Mouse (Mus musculus) hindlimb bud, embryonic 11.5 days (tissue): ENCODE measurements at regions not wholly inside any gene's neighbourhood (a gene's known extent, or its start where the extent isn't known, plus 50 kb on each side); places are given as distances from the start of the nearest gene placed in this dataset.

Experiments
- DNase-seq: peaks from one replicate; pipeline ENCODE4 v3.0.0-alpha.2; 2012; ENCODE audit warnings: low read depth, low spot score; ENCODE audit errors: extremely low spot score

DNA sequence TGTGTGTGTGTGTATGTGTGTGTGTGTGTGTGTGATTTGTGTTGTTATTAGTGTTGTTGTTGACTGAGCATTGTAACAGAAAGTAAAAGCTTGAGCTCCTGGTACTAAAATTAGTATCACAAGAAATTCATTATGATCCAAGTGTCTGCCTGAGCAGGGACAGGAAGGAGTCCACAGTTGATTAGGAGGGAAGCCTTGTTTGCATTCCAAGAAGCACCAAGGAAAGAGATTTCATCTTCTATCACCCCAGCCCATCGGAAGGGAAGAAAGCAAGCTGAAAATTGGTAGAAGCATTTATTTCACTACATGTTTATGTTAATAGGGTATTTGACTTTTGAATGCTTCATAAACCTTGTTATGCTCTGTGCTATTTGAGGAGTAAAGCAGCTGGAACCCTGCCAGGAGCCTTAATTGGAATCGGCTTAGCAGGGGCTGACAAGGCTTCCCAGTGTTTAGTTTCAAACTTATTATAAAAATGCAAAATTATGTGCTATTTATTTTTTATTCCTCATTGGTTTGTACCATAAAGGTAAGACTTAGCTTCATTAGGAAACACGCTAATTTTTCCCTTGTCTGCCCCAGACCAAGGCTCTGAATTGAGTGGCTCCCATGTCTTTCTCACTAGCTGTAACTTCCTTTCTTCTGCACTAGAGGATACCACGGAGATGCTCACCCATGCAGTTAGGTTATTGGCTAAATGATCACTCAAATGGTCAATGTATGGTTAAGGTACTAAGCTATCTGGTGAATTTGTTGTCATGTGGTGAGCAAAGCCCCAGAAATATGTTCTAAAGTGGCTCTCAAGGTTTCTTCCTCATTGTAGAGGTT lies 318.6 kb downstream of the Serpinb8 start:
- DNase-seq: no peak

DNA sequence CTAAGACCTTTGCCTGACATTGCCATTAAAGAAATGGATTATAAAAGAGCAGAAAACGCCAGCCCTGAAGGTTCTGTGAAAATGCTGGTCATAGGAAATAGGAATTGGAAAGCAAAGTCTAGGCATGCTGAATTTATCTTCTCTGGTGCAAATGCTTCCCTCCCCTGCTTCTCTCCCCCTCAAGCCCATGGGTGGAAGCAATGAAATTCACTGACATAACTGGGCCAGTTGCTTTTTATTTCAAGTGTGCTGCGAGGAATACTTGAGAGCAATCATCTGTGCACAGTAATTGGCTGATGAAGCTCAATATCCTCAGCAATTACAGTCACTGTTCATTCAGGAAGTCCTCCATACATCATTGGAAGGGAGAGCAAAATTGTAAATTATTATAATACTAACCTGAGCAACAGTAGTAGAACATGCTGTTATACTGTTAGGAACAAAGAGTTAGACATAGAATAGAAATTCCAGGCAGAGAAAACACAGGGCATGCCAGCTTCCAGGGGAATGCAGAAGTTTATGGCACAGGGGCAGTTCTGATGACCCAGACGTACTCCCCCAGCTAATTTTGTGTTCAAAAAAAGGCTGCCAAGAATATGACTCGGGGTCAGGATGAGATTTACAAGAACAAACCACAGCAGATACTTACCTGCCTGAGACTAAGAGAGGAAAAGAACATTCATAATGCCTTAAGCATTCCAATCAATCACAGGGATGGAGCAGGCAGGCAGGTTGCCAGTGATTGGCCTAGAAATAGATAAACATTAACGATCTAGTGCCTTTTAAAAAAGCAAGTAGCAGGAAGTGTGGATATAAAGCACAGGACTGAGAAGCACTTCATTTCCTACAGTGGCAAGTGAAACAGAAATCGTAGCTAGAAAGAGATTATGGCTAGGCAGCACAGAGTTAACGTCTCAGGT lies 325.1 kb downstream of the Serpinb8 start:
- DNase-seq: no peak

GRCm38 (mm10) chr1:107917037-107917436 lies 327.2 kb downstream of the Serpinb8 start:
- DNase-seq: no peak

DNA sequence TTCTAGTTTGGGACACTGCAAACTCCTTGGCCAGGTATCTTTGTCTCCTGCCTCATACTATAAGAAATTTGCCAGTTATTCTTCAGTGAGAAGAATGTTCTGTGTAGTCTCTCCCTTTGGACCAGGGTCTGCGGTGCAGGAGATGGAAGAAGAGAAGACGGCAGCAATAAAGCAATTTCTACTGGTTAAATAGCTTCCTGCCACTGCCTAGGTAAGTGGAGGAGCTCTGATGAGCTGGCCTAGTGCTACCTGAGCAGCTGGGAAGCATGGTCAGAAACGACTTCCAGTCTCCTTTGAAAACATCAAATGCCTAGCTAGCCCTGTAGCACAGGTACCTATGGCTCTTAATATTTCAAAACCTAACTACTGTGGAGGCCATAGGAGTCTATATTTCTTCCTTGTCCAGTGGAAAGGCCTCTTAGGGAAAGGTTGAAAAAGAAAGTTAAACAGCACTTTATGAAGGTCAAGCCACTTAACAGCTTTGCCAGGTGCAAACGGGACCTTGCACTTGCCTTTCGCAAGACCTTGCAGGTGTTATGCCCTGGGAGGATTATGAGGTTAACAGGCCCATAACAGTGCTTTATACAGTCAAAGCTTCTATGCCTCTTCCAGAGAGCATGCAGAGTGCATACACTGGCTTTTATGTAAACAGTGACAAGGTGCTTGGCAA lies 351.9 kb downstream of the Serpinb8 start:
- DNase-seq: no peak

- no peak for DNase-seq
Observed at GRCm38 (mm10) chr1:107946204-107946939, 356.6 kb downstream of the Serpinb8 start.

DNA sequence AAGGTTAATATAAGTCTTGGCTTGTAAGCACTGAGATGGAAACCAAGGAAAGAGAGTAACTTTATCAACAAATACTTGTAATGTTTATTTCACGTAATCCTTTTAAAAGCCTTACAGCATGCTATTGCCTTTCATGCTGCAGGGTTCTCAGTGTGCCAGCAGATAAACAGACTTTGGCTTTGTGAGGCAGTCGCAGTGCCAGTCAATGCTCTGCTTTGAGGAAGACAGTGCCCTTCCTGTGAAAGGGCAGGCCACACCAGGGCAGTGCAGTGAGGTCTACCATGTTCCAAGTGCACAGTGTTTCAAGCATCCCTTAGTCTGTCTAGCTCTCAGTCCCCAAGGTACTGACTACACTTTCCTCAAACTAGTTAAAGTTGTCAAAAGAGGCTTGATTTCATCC lies 360.6 kb downstream of the Serpinb8 start:
- no peak for DNase-seq

DNA sequence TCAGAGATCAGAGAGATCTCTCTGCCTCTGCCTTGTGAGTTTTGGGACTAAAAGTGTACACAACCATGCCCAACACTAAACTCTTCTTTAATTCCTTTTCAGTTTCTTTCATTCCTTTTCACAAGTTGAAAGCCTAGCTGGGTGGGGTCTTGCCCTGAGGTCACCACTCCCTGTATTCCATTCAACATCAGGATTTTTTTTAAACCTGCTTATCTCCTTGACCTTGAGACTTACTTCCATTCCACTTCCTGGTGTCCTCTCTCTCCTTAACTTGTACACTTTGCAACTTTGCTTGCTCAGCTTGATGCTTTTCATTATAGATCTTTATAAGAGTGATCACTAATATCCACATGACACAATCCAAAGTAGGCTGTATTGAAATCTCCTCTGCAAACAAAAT lies 371.2 kb downstream of the Serpinb8 start:
- no peak for DNase-seq

GRCm38 (mm10) chr1:107975626-107976335 lies 386.0 kb downstream of the Serpinb8 start:
- DNase-seq: no peak

GRCm38 (mm10) chr1:107977686-107978085 lies 387.9 kb downstream of the Serpinb8 start:
- no peak for DNase-seq

DNA sequence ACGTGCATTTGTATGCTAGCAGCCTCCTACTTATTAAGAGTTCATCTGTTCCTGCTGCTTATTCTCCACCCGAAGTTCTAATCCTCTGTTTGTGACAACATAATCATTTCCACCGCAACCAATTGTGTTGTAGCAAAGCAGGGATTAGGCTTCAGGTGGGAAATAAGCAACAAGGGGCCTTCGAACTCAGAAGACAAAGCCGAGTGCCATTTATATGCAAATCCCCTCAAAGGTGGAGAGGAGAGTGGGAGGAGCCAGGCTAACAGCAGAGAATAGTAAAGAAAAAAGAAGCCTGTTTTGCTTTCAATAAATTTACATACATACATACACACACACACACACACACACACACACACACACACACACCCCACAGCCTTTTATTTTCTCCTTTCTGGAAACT lies 388.6 kb downstream of the Serpinb8 start:
- no peak for DNase-seq

- DNase-seq: no peak
Observed at GRCm38 (mm10) chr1:107985646-107986045, 395.8 kb downstream of the Serpinb8 start.

DNA sequence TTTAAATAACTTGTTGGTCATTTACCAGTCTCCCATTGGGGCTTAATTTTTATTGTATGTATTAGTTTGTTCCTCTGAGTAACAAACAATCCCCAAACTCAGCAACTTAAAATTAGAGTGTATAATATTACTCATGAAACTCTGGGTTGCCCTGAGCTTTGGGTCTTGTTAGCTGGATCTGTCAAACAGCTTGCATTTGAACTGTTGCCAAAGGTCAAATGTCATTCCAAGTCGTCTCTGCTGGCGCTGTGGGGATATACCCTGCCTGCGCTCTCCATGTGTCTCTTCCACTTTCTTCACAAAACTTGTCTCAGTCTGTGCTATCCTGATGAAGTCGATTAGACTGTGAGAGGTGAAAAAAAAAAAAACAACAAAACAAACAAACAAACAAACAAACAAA lies 398.3 kb downstream of the Serpinb8 start:
- no peak for DNase-seq

GRCm38 (mm10) chr1:107993013-107993412 lies 403.2 kb downstream of the Serpinb8 start:
- no peak for DNase-seq

GRCm38 (mm10) chr1:108023721-108024353 lies 434.0 kb downstream of the Serpinb8 start:
- no peak for DNase-seq

DNA sequence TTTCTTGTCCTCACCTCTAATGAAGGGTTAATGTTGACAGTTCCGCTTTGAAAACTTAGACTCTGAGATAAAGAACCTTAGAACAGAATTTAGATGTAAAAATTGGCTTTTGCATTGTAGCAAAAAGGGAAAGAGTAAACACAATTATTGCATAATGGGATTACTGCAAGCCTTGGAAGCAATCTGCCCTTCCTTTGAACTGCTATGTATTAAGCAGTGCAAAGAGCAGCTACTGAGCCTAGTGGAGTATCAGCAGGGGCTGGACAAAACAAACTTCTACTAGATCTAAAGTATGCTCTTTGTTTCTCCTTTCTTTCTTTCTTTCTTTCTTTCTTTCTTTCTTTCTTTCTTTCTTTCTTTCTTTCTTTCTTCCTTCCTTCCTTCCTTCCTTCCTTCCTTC lies 434.9 kb downstream of the Serpinb8 start:
- DNase-seq: no peak

GRCm38 (mm10) chr1:108026461-108026860 lies 436.7 kb downstream of the Serpinb8 start:
- DNase-seq: no peak

GRCm38 (mm10) chr1:108046194-108046593 lies 456.4 kb downstream of the Serpinb8 start:
- DNase-seq: no peak

DNA sequence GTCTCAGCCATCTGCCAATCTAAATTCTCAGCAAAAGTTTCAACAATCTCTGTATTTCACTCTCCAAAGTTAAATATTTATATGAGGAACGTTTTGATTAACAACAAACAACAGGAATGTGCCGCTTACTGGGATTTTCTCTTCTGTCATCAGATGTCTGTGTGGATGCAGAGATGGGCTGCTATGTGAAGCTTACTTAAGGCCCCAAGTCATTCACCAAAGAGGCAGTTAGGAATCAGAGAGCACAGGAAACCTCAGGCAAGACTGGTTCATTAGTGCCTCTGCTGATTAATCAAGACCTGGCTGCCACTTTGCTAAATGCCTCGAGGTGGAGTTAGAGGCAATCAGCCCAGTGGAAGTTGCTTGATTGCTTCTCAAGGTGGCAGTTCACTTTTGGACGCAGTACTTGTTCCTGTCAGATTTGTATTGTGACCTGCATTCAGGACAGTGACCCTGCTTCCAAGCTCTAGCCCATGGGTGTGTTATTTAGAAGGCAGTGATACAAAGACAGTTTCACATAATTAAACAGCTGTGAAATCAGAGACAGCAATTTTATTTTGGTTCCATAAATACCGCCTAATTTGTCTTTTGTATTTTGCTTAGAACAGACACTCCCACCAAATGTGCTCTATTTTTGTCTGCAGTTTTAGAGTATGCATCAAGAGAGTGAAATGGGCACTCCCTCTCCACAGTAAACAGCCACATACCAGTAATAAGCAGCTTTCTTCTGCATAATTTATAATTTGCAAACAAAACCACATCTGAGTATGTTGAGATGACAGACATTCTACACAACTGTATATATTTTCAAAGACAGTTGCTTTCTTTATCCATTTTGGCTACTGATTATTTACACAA lies 457.3 kb downstream of the Serpinb8 start:
- no peak for DNase-seq

DNA sequence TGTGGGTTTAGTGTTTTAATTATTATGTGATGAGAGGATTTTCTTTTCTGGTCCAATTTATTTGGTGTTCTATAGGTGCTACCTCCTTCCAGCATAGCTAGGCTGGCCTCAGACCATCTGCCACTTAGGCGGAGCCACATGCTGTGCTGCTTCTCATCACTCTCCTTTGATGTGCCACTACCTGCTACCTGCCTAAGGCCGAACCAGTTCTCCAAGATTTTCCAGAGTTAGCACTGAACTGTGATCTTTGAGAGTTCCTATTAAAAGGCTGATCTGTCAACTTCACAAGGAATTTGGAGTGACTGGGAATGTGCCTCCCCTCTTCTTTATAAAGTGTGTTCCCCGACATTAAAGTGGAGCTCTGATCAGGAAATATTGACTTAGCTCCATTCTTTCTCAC lies 504.8 kb downstream of the Serpinb8 start:
- no peak for DNase-seq
